Mouse (Mus musculus): ENCODE measurements at regions not wholly inside any gene's neighbourhood (a gene's known extent, or its start where the extent isn't known, plus 50 kb on each side); places are given as distances from the start of the nearest gene placed in this dataset.

DNA sequence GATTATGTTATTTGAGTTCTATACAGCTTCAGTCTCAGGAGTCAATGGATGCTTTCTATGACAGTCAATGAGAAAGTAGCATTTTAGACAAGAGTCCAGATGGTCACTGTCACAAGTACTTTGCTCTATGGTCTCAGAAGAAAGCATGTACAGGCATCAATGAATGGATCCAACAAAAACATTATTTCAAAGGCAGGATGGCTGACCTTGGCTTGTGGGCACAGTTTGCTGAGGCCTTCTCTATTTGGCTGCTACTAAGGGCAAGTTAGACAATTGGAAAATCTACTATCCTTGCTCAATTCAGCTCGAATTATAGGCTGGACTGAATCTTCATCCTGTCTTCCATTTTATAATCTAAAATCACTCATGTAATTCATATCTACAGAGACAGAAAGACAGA lies 237.9 kb upstream of the A1bg start:
- H3K9ac ChIP-seq (ENCODE audit: low read length): no peak overlapping the region
- no peaks in the 10 kb centered on the region for H3K9me3 ChIP-seq (ENCODE audit: control insufficient read depth, low read length)
- ATAC-seq (replicated peaks; ENCODE audit: low FRiP score) (no peak), DNase-seq (ENCODE audit: low spot score) (no peak)
- H3K4me2 ChIP-seq (ENCODE audit: low read depth, low read length, severe bottlenecking): no peak overlapping the region
- no peak overlapping the region for H3K27ac ChIP-seq (ENCODE audit: low read depth, low read length)
- H3K27me3 ChIP-seq (ENCODE audit: control insufficient read depth, insufficient read depth, low read length): no peaks in the 10 kb centered on the region
- no peak overlapping the region for H3K4me3 ChIP-seq (ENCODE audit: low read depth, low read length)
- H3K4me1 ChIP-seq (replicated peaks; ENCODE audit: control insufficient read depth, insufficient read depth, low read length): no peaks in the 10 kb centered on the region; the same call in 1 of the 2 replicates
- no peaks in the 10 kb centered on the region for H3K36me3 ChIP-seq (ENCODE audit: control insufficient read depth, insufficient read depth, low read length)
- 97% methylated on average over 1 of the region's 1 CpGs for WGBS

- H3K4me2 ChIP-seq (ENCODE audit: low read depth, low read length, severe bottlenecking): no peak overlapping the region
- no peaks in the 10 kb centered on the region for H3K9me3 ChIP-seq (ENCODE audit: control insufficient read depth, low read length)
- no peaks in the 10 kb centered on the region; the same call in 1 of the 2 replicates for H3K4me1 ChIP-seq (replicated peaks; ENCODE audit: control insufficient read depth, insufficient read depth, low read length)
- no peak overlapping the region for H3K4me3 ChIP-seq (ENCODE audit: low read depth, low read length)
- no peaks in the 10 kb centered on the region for H3K27me3 ChIP-seq (ENCODE audit: control insufficient read depth, insufficient read depth, low read length)
- no peaks in the 10 kb centered on the region for H3K36me3 ChIP-seq (ENCODE audit: control insufficient read depth, insufficient read depth, low read length)
- H3K27ac ChIP-seq (ENCODE audit: low read depth, low read length): no peak overlapping the region
- 89% methylated on average over 5 of the region's 5 CpGs for WGBS
- ATAC-seq (replicated peaks; ENCODE audit: low FRiP score): no peak
- DNase-seq (ENCODE audit: low spot score): no peak
- no peak overlapping the region for H3K9ac ChIP-seq (ENCODE audit: low read length)
These were observed 236.7 kb upstream of the A1bg start for GRCm38 (mm10) chr15:61159552-61159951.

- H3K27me3 ChIP-seq (ENCODE audit: control insufficient read depth, insufficient read depth, low read length): no peaks in the 10 kb centered on the region
- peak overlapping the region; percentile 26 for H3K4me3 ChIP-seq (ENCODE audit: low read depth, low read length)
- H3K4me1 ChIP-seq (replicated peaks; ENCODE audit: control insufficient read depth, insufficient read depth, low read length): no peaks in the 10 kb centered on the region; the same call in 1 of the 2 replicates
- WGBS: 7% methylated on average over 13 of the region's 13 CpGs
- ATAC-seq (replicated peaks; ENCODE audit: low FRiP score) (peak; percentile 82), DNase-seq (ENCODE audit: low spot score) (peak; percentile 73)
- H3K9me3 ChIP-seq (ENCODE audit: control insufficient read depth, low read length): no peaks in the 10 kb centered on the region
- peak overlapping the region; percentile 47 for H3K9ac ChIP-seq (ENCODE audit: low read length)
- peak overlapping the region; percentile 57 for H3K4me2 ChIP-seq (ENCODE audit: low read depth, low read length, severe bottlenecking)
- H3K36me3 ChIP-seq (ENCODE audit: control insufficient read depth, insufficient read depth, low read length): no peaks in the 10 kb centered on the region
- no peak overlapping the region for H3K27ac ChIP-seq (ENCODE audit: low read depth, low read length)
These were observed 235.3 kb upstream of the A1bg start for GRCm38 (mm10) chr15:61158041-61158545.

- Histone ChIP-seq H3K36me3 (ENCODE audit: control insufficient read depth, insufficient read depth, low read length) (no peaks in the 10 kb centered on the region), H3K27ac (ENCODE audit: low read depth, low read length) (no peak overlapping the region), H3K9me3 (ENCODE audit: control insufficient read depth, low read length) (no peaks in the 10 kb centered on the region), H3K27me3 (ENCODE audit: control insufficient read depth, insufficient read depth, low read length) (no peaks in the 10 kb centered on the region), H3K9ac (ENCODE audit: low read length) (no peak overlapping the region), H3K4me2 (ENCODE audit: low read depth, low read length, severe bottlenecking) (peak overlapping the region; percentile 57), H3K4me3 (ENCODE audit: low read depth, low read length) (peak overlapping the region; percentile 26), H3K4me1 (replicated peaks; ENCODE audit: control insufficient read depth, insufficient read depth, low read length) (no peaks in the 10 kb centered on the region; the same call in 1 of the 2 replicates)
- 5% methylated on average over 13 of the region's 13 CpGs for WGBS
- peak; percentile 94 for DNase-seq (ENCODE audit: low spot score)
- ATAC-seq (replicated peaks; ENCODE audit: low FRiP score): peak; percentile 84
These were observed 234.7 kb upstream of the A1bg start for GRCm38 (mm10) chr15:61157543-61157942.

DNA sequence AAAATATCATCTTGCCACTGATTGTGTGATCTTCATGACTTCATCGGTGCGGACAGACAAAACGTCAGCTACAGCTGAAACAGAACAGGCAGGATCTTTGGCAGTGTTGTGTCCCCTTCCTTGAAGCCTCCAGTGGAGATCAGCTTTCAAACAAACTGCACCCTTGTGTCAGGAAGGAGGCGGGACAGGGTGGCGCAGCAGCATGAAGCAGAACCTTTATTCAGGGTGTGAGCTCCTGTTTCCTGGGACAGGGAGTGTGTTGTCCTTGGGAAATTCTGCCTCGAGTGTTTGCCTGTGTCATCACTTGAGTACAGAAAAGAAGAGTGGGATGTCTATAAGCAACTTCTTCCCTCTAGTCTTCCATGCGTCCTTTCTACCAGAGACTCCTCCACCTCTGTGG lies 232.7 kb upstream of the A1bg start:
- no peak for DNase-seq (ENCODE audit: low spot score)
- Histone ChIP-seq H3K9me3 (ENCODE audit: control insufficient read depth, low read length) (no peaks in the 10 kb centered on the region), H3K4me1 (replicated peaks; ENCODE audit: control insufficient read depth, insufficient read depth, low read length) (no peaks in the 10 kb centered on the region; the same call in 1 of the 2 replicates), H3K9ac (ENCODE audit: low read length) (no peak overlapping the region), H3K36me3 (ENCODE audit: control insufficient read depth, insufficient read depth, low read length) (no peaks in the 10 kb centered on the region), H3K27ac (ENCODE audit: low read depth, low read length) (no peak overlapping the region), H3K27me3 (ENCODE audit: control insufficient read depth, insufficient read depth, low read length) (no peaks in the 10 kb centered on the region), H3K4me3 (ENCODE audit: low read depth, low read length) (no peak overlapping the region), H3K4me2 (ENCODE audit: low read depth, low read length, severe bottlenecking) (no peak overlapping the region)
- ATAC-seq (replicated peaks; ENCODE audit: low FRiP score): no peak
- 68% methylated on average over 7 of the region's 7 CpGs for WGBS

DNA sequence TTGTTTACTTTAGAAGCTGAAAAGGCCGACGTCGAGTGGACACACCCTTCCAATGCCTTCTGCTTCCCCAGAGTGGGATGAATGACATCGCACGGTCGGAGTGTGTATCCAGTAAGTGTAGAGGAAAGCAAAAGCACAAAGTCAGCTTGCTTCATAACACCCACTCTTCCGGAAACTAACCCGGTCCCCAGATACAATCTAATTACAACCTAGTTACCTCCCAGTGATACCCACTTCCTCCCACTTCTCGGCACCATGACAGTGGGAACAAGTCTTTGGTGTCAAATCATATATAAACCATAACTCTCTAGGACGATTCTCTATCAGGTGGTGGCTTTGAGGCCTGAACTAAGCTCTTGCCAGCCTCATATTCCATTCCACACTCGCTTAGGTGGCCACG lies 231.4 kb upstream of the A1bg start:
- Histone ChIP-seq H3K36me3 (ENCODE audit: control insufficient read depth, insufficient read depth, low read length) (no peaks in the 10 kb centered on the region), H3K9me3 (ENCODE audit: control insufficient read depth, low read length) (no peaks in the 10 kb centered on the region), H3K4me2 (ENCODE audit: low read depth, low read length, severe bottlenecking) (no peak overlapping the region), H3K4me3 (ENCODE audit: low read depth, low read length) (no peak overlapping the region), H3K27ac (ENCODE audit: low read depth, low read length) (no peak overlapping the region), H3K4me1 (replicated peaks; ENCODE audit: control insufficient read depth, insufficient read depth, low read length) (no peaks in the 10 kb centered on the region; the same call in 1 of the 2 replicates), H3K27me3 (ENCODE audit: control insufficient read depth, insufficient read depth, low read length) (no peaks in the 10 kb centered on the region), H3K9ac (ENCODE audit: low read length) (no peak overlapping the region)
- DNase-seq (ENCODE audit: low spot score) (no peak), ATAC-seq (replicated peaks; ENCODE audit: low FRiP score) (no peak)
- WGBS: 85% methylated on average over 12 of the region's 12 CpGs

GRCm38 (mm10) chr15:61142851-61143250 lies 220.0 kb upstream of the A1bg start:
- H3K9ac ChIP-seq (ENCODE audit: low read length): no peak overlapping the region
- H3K9me3 ChIP-seq (ENCODE audit: control insufficient read depth, low read length): no peaks in the 10 kb centered on the region
- no peak overlapping the region for H3K4me3 ChIP-seq (ENCODE audit: low read depth, low read length)
- no peak overlapping the region for H3K4me2 ChIP-seq (ENCODE audit: low read depth, low read length, severe bottlenecking)
- H3K27ac ChIP-seq (ENCODE audit: low read depth, low read length): no peak overlapping the region
- no peaks in the 10 kb centered on the region for H3K36me3 ChIP-seq (ENCODE audit: control insufficient read depth, insufficient read depth, low read length)
- no peaks in the 10 kb centered on the region for H3K4me1 ChIP-seq (replicated peaks; ENCODE audit: control insufficient read depth, insufficient read depth, low read length)
- ATAC-seq (replicated peaks; ENCODE audit: low FRiP score): no peak
- DNase-seq (ENCODE audit: low spot score): no peak
- 71% methylated on average over 3 of the region's 3 CpGs for WGBS
- H3K27me3 ChIP-seq (ENCODE audit: control insufficient read depth, insufficient read depth, low read length): no peaks in the 10 kb centered on the region

DNA sequence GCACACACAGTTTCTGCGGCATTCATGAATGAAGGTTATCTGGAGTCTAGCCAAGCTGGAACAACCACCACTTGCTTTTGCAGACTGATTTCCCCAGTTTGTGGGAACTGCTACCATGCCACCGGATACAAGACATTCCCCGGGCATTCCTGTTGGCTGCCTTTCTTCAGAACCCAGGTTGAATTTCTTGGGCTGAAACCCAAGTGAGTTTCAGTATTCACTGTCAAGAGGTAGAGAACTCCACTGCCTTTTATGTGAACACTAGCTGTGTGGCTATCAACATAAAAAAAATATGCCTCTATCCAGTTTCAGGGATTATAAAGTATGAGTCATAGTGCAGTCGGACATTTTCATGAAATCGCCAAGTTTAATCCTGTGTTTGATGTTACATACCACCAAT lies 216.3 kb upstream of the A1bg start:
- WGBS: 95% methylated on average over 5 of the region's 5 CpGs
- H3K36me3 ChIP-seq (ENCODE audit: control insufficient read depth, insufficient read depth, low read length): no peaks in the 10 kb centered on the region
- no peak overlapping the region for H3K9ac ChIP-seq (ENCODE audit: low read length)
- no peak overlapping the region for H3K4me3 ChIP-seq (ENCODE audit: low read depth, low read length)
- DNase-seq (ENCODE audit: low spot score): no peak
- no peaks in the 10 kb centered on the region for H3K9me3 ChIP-seq (ENCODE audit: control insufficient read depth, low read length)
- ATAC-seq (replicated peaks; ENCODE audit: low FRiP score): no peak
- no peaks in the 10 kb centered on the region for H3K4me1 ChIP-seq (replicated peaks; ENCODE audit: control insufficient read depth, insufficient read depth, low read length)
- H3K4me2 ChIP-seq (ENCODE audit: low read depth, low read length, severe bottlenecking): no peak overlapping the region
- no peaks in the 10 kb centered on the region for H3K27me3 ChIP-seq (ENCODE audit: control insufficient read depth, insufficient read depth, low read length)
- no peak overlapping the region for H3K27ac ChIP-seq (ENCODE audit: low read depth, low read length)

- Histone ChIP-seq H3K4me2 (ENCODE audit: low read depth, low read length, severe bottlenecking) (no peak overlapping the region), H3K4me1 (replicated peaks; ENCODE audit: control insufficient read depth, insufficient read depth, low read length) (no peaks in the 10 kb centered on the region), H3K9me3 (ENCODE audit: control insufficient read depth, low read length) (no peaks in the 10 kb centered on the region), H3K36me3 (ENCODE audit: control insufficient read depth, insufficient read depth, low read length) (no peaks in the 10 kb centered on the region), H3K27ac (ENCODE audit: low read depth, low read length) (no peak overlapping the region), H3K4me3 (ENCODE audit: low read depth, low read length) (no peak overlapping the region), H3K27me3 (ENCODE audit: control insufficient read depth, insufficient read depth, low read length) (no peaks in the 10 kb centered on the region), H3K9ac (ENCODE audit: low read length) (no peak overlapping the region)
- DNase-seq (ENCODE audit: low spot score): no peak
- ATAC-seq (replicated peaks; ENCODE audit: low FRiP score): no peak
- WGBS: 81% methylated on average over 2 of the region's 2 CpGs
These were observed 214.0 kb upstream of the A1bg start for GRCm38 (mm10) chr15:61136781-61137180.

Measured in forebrain, embryonic 11.5 days (tissue).